Comparison of ENCODE assay signal across 8 mouse cellular contexts in the genomic region with DNA sequence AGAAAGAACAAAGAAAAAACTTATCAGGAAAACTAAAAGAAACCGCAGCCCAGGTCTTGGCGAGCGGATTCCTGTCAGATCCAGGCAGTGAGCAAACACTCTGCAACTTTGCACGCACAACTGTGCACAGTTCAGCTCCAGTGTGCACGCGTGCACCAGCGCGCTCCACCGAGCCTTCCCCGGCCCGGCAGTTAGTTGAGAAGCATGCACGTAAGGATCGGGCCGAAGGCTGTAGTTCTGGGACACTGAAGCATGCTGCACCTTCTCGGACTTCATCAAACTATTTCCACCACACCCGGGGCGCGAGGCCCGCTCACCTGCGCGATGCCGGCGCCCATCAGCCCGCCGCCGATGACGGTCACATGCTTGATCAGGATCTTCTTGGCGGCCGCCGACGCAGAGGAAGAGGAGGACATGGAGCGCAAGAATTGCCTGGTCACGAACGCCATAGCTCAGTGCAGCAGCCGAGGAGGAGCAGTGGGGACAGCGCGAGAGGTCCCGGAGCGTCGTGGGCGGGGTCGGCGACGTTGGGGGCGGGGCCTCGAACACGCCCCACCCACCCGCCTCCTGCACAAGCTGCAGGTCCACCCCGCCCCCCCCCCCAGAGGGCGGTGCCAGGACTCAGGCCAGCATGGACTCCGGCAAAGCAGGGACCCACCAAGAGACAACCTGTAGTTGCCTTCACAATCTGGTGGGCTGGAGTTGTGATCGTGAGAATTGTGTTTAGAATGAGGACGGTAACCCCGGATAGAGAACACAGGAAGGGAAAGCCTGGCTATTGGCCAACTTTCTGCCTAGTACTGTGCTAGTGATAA. TPM values are rescaled to one million over a fixed set of nuclear protein-coding genes. Genes with fewer than 3 reads are reported as not detected.
DNase-seq lines count a peak whose midpoint lies in the region; ATAC-seq lines count a peak whose summit lies in the region.

Hadh (minus strand) TSS at position 543 of the 815 bp plus-strand sequence.

- peak; percentile 96 for DNase-seq in ZHBTc4 (ENCODE audit: low read depth, low spot score)
- peak; percentile 71 to 84 for DNase-seq in gastrocnemius, adult 8-10 months (ENCODE audit: low spot score in 2 of 2)
- DNase-seq in hindlimb bud, embryonic 11.5 days (ENCODE audit: extremely low spot score, low read depth, low spot score): peak; percentile 42
- DNase-seq in left cerebral cortex, adult 8-10 months (ENCODE audit: low spot score in 2 of 2): peak; percentile 50 to 75
- DNase-seq in right cerebral cortex, postnatal 10 days (ENCODE audit: low spot score in 2 of 2): peak; percentile 83 to 85
- DNase-seq in urinary bladder, postnatal 25 days (ENCODE audit: low spot score): peak; percentile 77

- peak within 1 kb of the TSS; percentile 97 for H3K4me3 ChIP-seq in megakaryocyte, embryonic 14.5 days (replicated peaks)

- ATAC-seq in common myeloid progenitor, adult 5-6 weeks (replicated peaks; ENCODE audit: low read depth, poor library complexity, severe bottlenecking): peak; percentile 84

- H3K4me1 ChIP-seq in megakaryocyte, embryonic 14.5 days: peaks cover 26% of the 10 kb centered on the region

- peaks cover 9% of the 10 kb centered on the region for H3K36me3 ChIP-seq in megakaryocyte, embryonic 14.5 days (replicated peaks; ENCODE audit: low read length)

- 0 out of 2 replicates have a peak, but pooled peaks cover 4% of the 10 kb centered on the region for H3K9me3 ChIP-seq in megakaryocyte, embryonic 14.5 days

- H3K27me3 ChIP-seq in megakaryocyte, embryonic 14.5 days (replicated peaks): no peaks in the 10 kb centered on the region

RNA-seq across cellular contexts. Expression of gene Hadh, which starts in this region (rescaled TPM):
- 49.8 and 64.4 TPM in 2 replicates for total RNA-seq in common myeloid progenitor, adult 5-6 weeks (2017)
- 100 to 1,000 TPM; 133 to 163 (median 155) TPM for total RNA-seq in gastrocnemius, adult 8-10 months (2022)
- 10 to 100 TPM; 22.9 to 28.0 (median 26.1) TPM for total RNA-seq in left cerebral cortex, adult 8-10 months (2022)
- 6.1 and 16.7 TPM in 2 replicates for polyA plus RNA-seq in megakaryocyte, embryonic 14.5 days (2012; ENCODE audit: insufficient read depth, low replicate concordance)

Comparison
In these comparisons a context has a peak if more than half of its experiments do, and no peak if none do; other contexts are left out.
1. Peak in every context shown above with its lines: DNase-seq, ATAC-seq and H3K4me3 ChIP-seq.
2. DNase-seq: peak in every context shown above with its lines; median percentile 96 in ZHBTc4; 84 in right cerebral cortex, postnatal 10 days; 78 in gastrocnemius, adult 8-10 months; 77 in urinary bladder, postnatal 25 days; 62 in left cerebral cortex, adult 8-10 months; 42 in hindlimb bud, embryonic 11.5 days.